Mouse (Mus musculus): ENCODE measurements at regions not wholly inside any gene's neighbourhood (a gene's known extent, or its start where the extent isn't known, plus 50 kb on each side); places are given as distances from the start of the nearest gene placed in this dataset.

- no peak overlapping the region for H3ac ChIP-seq (ENCODE audit: control insufficient read depth, insufficient read length)
- no peak overlapping the region for H3K4me2 ChIP-seq (ENCODE audit: low read depth)
Observed at GRCm38 (mm10) chr14:100720667-100721066, 436.2 kb upstream of the Klf12 start.

GRCm38 (mm10) chr14:100714952-100715351 is 430.5 kb upstream of the Klf12 start:
- Histone ChIP-seq H3K36me3 (ENCODE audit: control insufficient read depth, insufficient read depth) (no peaks in the 10 kb centered on the region), H3K79me2 (ENCODE audit: control insufficient read depth, insufficient read depth) (no peaks in the 10 kb centered on the region)

More at GRCm38 (mm10) chr14:100720667-100721066, 436.2 kb upstream of the Klf12 start:
- Histone ChIP-seq H3K36me3 (ENCODE audit: control insufficient read depth, insufficient read depth) (no peaks in the 10 kb centered on the region), H3K4me3 (no peak overlapping the region), H3K79me2 (ENCODE audit: control insufficient read depth, insufficient read depth) (no peaks in the 10 kb centered on the region), H3K27me3 (ENCODE audit: control insufficient read depth, insufficient read depth, insufficient read length) (no peaks in the 10 kb centered on the region)
- TF ChIP-seq CEBPB (IDR thresholded peaks at IDR 0.05; ENCODE audit: insufficient read depth, poor library complexity, severe bottlenecking) (no peak), REST (IDR thresholded peaks at IDR 0.05; ENCODE audit: insufficient read depth, insufficient read length) (no peak), TCF12 (IDR thresholded peaks at IDR 0.05; ENCODE audit: insufficient read depth, poor library complexity, severe bottlenecking) (no peak), SRF (IDR thresholded peaks at IDR 0.05; ENCODE audit: control insufficient read depth, insufficient read length, low read depth) (no peak), POLR2AphosphoS2 (IDR thresholded peaks at IDR 0.05; ENCODE audit: insufficient read length, low read depth) (no peak), USF1 (IDR thresholded peaks at IDR 0.05; ENCODE audit: low read depth) (no peak), MYOG (IDR thresholded peaks at IDR 0.05; ENCODE audit: control insufficient read depth in 1 of 3, insufficient read depth in 1 of 3, insufficient read length in 2 of 3, low read depth in 2 of 3) (no peak), TCF3 (IDR thresholded peaks at IDR 0.05; ENCODE audit: insufficient read length, low read depth) (no peak)

GRCm38 (mm10) chr14:100713999-100714471 is 429.6 kb upstream of the Klf12 start:
- Histone ChIP-seq H3K27me3 (ENCODE audit: control insufficient read depth, insufficient read depth, insufficient read length) (no peaks in the 10 kb centered on the region), H3K79me2 (ENCODE audit: control insufficient read depth, insufficient read depth) (no peaks in the 10 kb centered on the region)

More at GRCm38 (mm10) chr14:100714952-100715351, 430.5 kb upstream of the Klf12 start:
- H3ac ChIP-seq (ENCODE audit: control insufficient read depth, insufficient read length), result no peak overlapping the region
- no peak overlapping the region for H3K4me3 ChIP-seq
- no peak for TF ChIP-seq USF1 (IDR thresholded peaks at IDR 0.05; ENCODE audit: low read depth)
- no peak for TF ChIP-seq POLR2A (IDR thresholded peaks at IDR 0.05; ENCODE audit: insufficient read length, low read depth)
- no peak for TF ChIP-seq TCF12 (IDR thresholded peaks at IDR 0.05; ENCODE audit: insufficient read depth, poor library complexity, severe bottlenecking)
- no peak for TF ChIP-seq TCF3 (IDR thresholded peaks at IDR 0.05; ENCODE audit: insufficient read length, low read depth)
- TF ChIP-seq POLR2AphosphoS2 (IDR thresholded peaks at IDR 0.05; ENCODE audit: insufficient read length, low read depth), result no peak
- TF ChIP-seq SRF (IDR thresholded peaks at IDR 0.05; ENCODE audit: control insufficient read depth, insufficient read length, low read depth), result no peak
- TF ChIP-seq MYOG (IDR thresholded peaks at IDR 0.05; ENCODE audit: control insufficient read depth in 1 of 3, insufficient read depth in 1 of 3, insufficient read length in 2 of 3, low read depth in 2 of 3), result no peak
- TF ChIP-seq REST (IDR thresholded peaks at IDR 0.05; ENCODE audit: insufficient read depth, insufficient read length), result no peak
- no peak for TF ChIP-seq MAX (IDR thresholded peaks at IDR 0.05; ENCODE audit: low read depth)
- no peak for TF ChIP-seq CEBPB (IDR thresholded peaks at IDR 0.05; ENCODE audit: insufficient read depth, poor library complexity, severe bottlenecking)
- no peak for TF ChIP-seq E2F4 (IDR thresholded peaks at IDR 0.05; ENCODE audit: insufficient read depth)
- no peak for TF ChIP-seq MYOD1 (IDR thresholded peaks at IDR 0.05; ENCODE audit: control insufficient read depth in 1 of 3, insufficient read length in 2 of 3, low read depth in 2 of 3)
- no peaks in the 10 kb centered on the region for H3K27me3 ChIP-seq (ENCODE audit: control insufficient read depth, insufficient read depth, insufficient read length)
- no peak overlapping the region for H3K4me2 ChIP-seq (ENCODE audit: low read depth)

GRCm38 (mm10) chr14:100713592-100713991 is 429.1 kb upstream of the Klf12 start:
- no peak overlapping the region for H3K4me2 ChIP-seq (ENCODE audit: low read depth)
- H3K4me3 ChIP-seq, result no peak overlapping the region
- H3ac ChIP-seq (ENCODE audit: control insufficient read depth, insufficient read length), result no peak overlapping the region
- no peaks in the 10 kb centered on the region for H3K79me2 ChIP-seq (ENCODE audit: control insufficient read depth, insufficient read depth)
- H3K36me3 ChIP-seq (ENCODE audit: control insufficient read depth, insufficient read depth), result no peaks in the 10 kb centered on the region
- TF ChIP-seq SRF (IDR thresholded peaks at IDR 0.05; ENCODE audit: control insufficient read depth, insufficient read length, low read depth), result no peak
- TF ChIP-seq REST (IDR thresholded peaks at IDR 0.05; ENCODE audit: insufficient read depth, insufficient read length), result no peak
- no peak for TF ChIP-seq E2F4 (IDR thresholded peaks at IDR 0.05; ENCODE audit: insufficient read depth)
- no peak for TF ChIP-seq POLR2A (IDR thresholded peaks at IDR 0.05; ENCODE audit: insufficient read length, low read depth)
- TF ChIP-seq MYOG (IDR thresholded peaks at IDR 0.05; ENCODE audit: control insufficient read depth in 1 of 3, insufficient read depth in 1 of 3, insufficient read length in 2 of 3, low read depth in 2 of 3), result no peak
- no peaks in the 10 kb centered on the region for H3K27me3 ChIP-seq (ENCODE audit: control insufficient read depth, insufficient read depth, insufficient read length)

More at GRCm38 (mm10) chr14:100713999-100714471, 429.6 kb upstream of the Klf12 start:
- Histone ChIP-seq H3K4me3 (no peak overlapping the region), H3K36me3 (ENCODE audit: control insufficient read depth, insufficient read depth) (no peaks in the 10 kb centered on the region), H3ac (ENCODE audit: control insufficient read depth, insufficient read length) (no peak overlapping the region), H3K4me2 (ENCODE audit: low read depth) (no peak overlapping the region)
- TF ChIP-seq TCF3 (IDR thresholded peaks at IDR 0.05; ENCODE audit: insufficient read length, low read depth) (no peak), SRF (IDR thresholded peaks at IDR 0.05; ENCODE audit: control insufficient read depth, insufficient read length, low read depth) (no peak), E2F4 (IDR thresholded peaks at IDR 0.05; ENCODE audit: insufficient read depth) (no peak), REST (IDR thresholded peaks at IDR 0.05; ENCODE audit: insufficient read depth, insufficient read length) (no peak), MYOG (IDR thresholded peaks at IDR 0.05; ENCODE audit: control insufficient read depth in 1 of 3, insufficient read depth in 1 of 3, insufficient read length in 2 of 3, low read depth in 2 of 3) (no peak), TCF12 (IDR thresholded peaks at IDR 0.05; ENCODE audit: insufficient read depth, poor library complexity, severe bottlenecking) (no peak), MAX (IDR thresholded peaks at IDR 0.05; ENCODE audit: low read depth) (no peak), CEBPB (IDR thresholded peaks at IDR 0.05; ENCODE audit: insufficient read depth, poor library complexity, severe bottlenecking) (no peak), POLR2AphosphoS2 (IDR thresholded peaks at IDR 0.05; ENCODE audit: insufficient read length, low read depth) (no peak), USF1 (IDR thresholded peaks at IDR 0.05; ENCODE audit: low read depth) (no peak), MYOD1 (IDR thresholded peaks at IDR 0.05; ENCODE audit: control insufficient read depth in 1 of 3, insufficient read length in 2 of 3, low read depth in 2 of 3) (no peak), POLR2A (IDR thresholded peaks at IDR 0.05; ENCODE audit: insufficient read length, low read depth) (no peak)

Data from myocyte (in vitro differentiated cells).